Mouse (Mus musculus) left cerebral cortex, postnatal 4 days (tissue): ENCODE measurements at regions not wholly inside any gene's neighbourhood (a gene's known extent, or its start where the extent isn't known, plus 50 kb on each side); places are given as distances from the start of the nearest gene placed in this dataset.

Source experiments
- DNase-seq: peaks from one replicate; pipeline ENCODE4 v3.0.0-alpha.2; 2022
- intact Hi-C: fragments of 180-260 bp; cut with DNase I; formaldehyde crosslinking; loops from one replicate; pipeline ENCODE4 v1.15.1; 2025

- intact Hi-C loops, result no loop called here
- no peak for DNase-seq
These were observed 61.9 kb upstream of the Abcb5 start for GRCm38 (mm10) chr12:119028161-119028560.

DNA sequence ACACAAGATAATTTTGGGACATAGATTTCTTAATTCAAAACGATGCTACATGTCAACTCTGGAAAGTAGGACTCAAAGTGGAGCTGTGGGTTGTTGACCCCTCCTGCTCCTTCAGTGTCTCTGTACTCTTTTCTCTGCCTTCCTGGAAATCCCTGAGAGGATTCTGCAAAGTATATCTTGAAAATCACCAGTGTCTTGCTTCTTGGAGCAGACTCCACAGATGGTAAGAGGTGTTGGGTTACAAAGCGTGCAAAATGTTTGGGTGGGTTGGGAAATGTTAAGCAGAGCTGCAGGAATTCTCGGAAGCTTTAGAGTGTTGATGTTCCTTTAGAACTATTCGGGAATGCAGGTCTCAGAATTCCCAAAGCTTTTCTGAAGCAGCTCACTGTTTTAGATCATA lies 61.5 kb upstream of the Abcb5 start:
- DNase-seq, result no peak
- intact Hi-C loops, result no loop called here

GRCm38 (mm10) chr12:119026311-119026710 lies 60.1 kb upstream of the Abcb5 start:
- intact Hi-C loops, result no loop called here
- peak; percentile 66 for DNase-seq

DNA sequence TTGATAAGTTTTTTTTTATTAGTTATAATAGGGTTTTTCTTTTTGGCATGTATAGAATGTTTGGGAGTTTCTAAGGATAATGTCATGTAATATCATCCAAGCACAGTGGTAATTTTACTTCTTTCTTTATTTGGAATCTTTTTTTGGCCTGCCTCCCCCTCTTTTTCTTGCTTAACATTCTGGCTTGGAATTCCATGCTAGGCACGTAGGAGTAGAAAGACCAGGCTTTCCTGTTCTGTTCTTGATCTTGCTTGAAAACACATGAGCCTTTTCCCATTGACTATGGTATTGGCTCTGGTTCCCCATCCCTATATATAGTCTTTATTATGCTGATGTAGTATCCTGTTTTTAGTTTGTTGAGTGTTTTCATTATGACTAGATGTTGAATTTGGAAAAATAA lies 57.8 kb upstream of the Abcb5 start:
- no peak for DNase-seq
- intact Hi-C loops, result no loop called here
